Mouse (Mus musculus): ENCODE results near the gene Gng12. TPM values are rescaled to one million over a fixed set of nuclear protein-coding genes. Genes with fewer than 3 reads are reported as not detected.

Gene Gng12
- total RNA-seq, 2 experiments from 2014 or later = 55.2 to 59.3 TPM

DNA sequence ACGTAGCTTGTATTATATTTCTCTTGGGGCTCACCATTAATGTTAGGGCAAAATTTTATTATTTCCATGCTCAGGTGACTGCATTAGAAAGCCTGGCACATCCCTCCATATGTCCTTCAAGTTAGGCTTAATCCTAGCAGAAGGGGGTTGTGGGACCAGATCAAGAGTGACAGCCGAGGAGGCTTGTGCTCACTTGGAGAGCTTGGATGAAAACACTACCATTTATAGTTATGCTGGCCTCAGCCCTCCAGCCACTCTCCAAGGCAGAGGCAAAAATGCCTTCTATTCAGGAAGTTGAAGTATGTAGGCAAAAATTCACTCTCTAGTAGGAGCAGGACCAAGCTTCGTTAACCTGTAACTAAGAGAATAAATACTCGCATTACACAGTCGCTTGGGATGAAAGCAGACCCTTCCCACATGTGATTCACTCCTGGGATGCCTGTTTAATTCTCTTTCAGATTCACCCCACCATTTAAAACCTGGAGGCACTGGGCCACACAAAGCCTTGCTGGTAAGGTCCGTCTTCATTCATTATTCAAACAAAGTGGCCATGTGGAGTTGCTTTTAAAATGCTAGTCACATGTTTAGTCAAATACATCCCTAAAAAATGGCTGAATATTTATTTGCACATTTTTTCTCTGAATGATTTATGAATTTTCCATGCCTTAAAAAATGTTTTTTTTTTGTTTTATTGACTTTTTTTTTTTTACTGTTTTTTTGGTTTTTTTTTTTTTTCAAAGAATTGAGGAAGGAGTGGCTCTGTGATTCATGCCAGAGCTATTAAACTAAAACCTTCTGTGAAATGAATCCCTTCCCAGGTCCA, 47.4 kb downstream of the Gng12 start:
- TF ChIP-seq CTCF (IDR thresholded peaks at IDR 0.05) = no peak
- Histone ChIP-seq H3K4me3 (no peak overlapping the region), H3K27ac (no peak overlapping the region)
- DNase-seq (ENCODE audit: extremely low spot score in 1 of 2, low spot score in 2 of 2) = no peak
- intact Hi-C loops (cut with DNase I) = no loop called here

DNA sequence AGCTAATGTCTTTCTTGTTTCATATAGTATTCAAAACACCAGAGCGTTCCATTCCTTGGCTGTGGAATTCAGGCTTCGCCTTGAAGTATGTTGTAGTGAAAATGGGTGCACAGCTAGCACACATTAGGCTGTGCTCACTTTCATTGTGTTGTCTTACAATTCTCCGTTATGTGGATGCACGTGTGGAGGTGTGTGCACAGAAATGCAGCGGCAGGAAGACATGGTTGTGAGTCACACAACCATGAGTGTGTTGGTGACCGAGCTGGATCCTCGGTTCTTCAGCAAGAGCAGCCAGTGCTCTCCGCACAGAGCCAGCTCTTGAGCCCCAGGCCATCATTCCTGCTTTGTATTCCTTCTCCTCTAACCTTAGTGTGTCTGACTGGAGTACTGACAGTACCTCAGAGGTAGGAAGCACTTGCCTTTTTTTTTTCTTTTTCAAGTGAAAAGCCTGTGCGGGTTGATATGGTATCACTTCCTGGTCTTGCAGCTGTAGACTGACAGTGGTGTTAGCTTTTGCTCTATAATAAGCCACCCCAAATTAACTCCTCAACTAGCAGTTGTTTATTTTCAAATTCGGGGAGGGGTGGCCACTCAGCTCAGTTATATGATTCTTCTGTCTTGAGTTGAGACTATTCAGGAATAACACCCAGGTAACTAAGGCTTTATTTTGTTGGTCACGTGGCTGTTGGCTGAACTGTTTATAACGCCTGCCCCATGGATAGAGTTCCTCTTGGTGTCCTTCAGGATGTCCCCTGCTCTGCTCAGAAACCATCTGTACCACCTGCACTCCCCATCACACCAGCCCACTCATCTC, 48.2 kb downstream of the Gng12 start:
- intact Hi-C loops (cut with DNase I) = no loop called here
- no peak for TF ChIP-seq CTCF (IDR thresholded peaks at IDR 0.05)
- Histone ChIP-seq H3K27ac (no peak overlapping the region), H3K4me3 (no peak overlapping the region)
- DNase-seq (ENCODE audit: extremely low spot score in 1 of 2, low spot score in 2 of 2) = no peak

DNA sequence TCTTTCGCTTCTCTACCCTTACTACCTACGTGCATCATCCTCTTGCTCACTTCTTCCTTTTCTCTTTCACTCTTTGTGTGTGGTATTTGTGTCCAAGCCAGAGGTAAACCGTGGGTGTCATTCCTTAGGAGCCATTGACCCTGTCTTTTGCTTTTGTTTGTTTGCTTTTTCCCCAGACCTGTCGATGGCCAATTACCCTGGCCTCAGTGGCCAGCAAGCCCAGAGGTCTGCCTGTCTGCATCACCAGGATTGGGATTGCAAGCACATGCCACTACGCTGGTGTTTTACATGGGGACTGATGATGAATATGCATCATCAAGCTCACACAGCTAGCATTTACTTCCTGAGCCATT, 48.8 kb downstream of the Gng12 start:
- H3K27ac ChIP-seq = no peak overlapping the region
- TF ChIP-seq CTCF (IDR thresholded peaks at IDR 0.05) = no peak
- DNase-seq (ENCODE audit: extremely low spot score in 1 of 2, low spot score in 2 of 2) = no peak
- H3K4me3 ChIP-seq = no peak overlapping the region
- intact Hi-C loops (cut with DNase I) = no loop called here

DNA sequence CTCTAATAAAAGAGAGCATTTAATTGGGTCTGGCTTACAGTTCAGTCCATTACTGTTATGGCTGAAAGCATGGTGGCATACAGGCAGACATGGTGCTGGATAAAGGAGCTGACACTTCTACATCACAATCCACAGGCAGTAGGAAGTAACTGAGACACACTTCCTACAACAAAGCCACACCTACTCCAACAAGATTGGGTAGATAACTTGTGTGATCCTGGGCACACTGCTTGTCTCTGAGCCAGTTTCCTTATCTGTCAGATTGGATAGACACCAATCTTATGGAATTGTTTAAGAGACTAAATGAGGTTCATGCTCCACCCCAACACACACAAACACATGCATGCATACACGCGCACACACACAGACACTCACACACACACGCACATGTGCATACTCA, 51.9 kb downstream of the Gng12 start:
- intact Hi-C loops (cut with DNase I) = no loop called here
- H3K27ac ChIP-seq = no peak overlapping the region
- no peak for TF ChIP-seq CTCF (IDR thresholded peaks at IDR 0.05)
- DNase-seq (ENCODE audit: extremely low spot score in 1 of 2, low spot score in 2 of 2) = no peak
- H3K4me3 ChIP-seq = no peak overlapping the region

DNA sequence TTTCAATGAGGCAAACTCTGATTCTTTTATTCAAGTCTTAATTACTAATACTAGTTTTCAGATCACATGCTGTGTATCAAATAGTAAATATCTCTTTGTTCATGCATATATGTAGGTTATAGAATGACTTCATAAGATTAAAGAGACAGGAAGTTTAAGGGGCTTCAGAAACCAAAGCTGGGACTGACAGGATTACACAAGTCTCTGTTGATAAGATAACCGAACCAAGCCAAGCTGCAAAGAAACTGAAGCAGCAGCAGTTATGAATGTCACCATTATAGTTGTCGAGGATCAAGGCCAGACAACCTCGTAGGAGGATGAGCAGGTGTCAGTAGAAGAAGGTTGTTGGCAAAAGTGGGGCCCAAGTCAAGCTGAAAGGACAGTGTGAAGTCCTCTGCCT, 52.7 kb downstream of the Gng12 start:
- no peak for DNase-seq (ENCODE audit: extremely low spot score in 1 of 2, low spot score in 2 of 2)
- H3K27ac ChIP-seq = no peak overlapping the region
- no peak for TF ChIP-seq CTCF (IDR thresholded peaks at IDR 0.05)
- intact Hi-C loops (cut with DNase I) = no loop called here
- no peak overlapping the region for H3K4me3 ChIP-seq

DNA sequence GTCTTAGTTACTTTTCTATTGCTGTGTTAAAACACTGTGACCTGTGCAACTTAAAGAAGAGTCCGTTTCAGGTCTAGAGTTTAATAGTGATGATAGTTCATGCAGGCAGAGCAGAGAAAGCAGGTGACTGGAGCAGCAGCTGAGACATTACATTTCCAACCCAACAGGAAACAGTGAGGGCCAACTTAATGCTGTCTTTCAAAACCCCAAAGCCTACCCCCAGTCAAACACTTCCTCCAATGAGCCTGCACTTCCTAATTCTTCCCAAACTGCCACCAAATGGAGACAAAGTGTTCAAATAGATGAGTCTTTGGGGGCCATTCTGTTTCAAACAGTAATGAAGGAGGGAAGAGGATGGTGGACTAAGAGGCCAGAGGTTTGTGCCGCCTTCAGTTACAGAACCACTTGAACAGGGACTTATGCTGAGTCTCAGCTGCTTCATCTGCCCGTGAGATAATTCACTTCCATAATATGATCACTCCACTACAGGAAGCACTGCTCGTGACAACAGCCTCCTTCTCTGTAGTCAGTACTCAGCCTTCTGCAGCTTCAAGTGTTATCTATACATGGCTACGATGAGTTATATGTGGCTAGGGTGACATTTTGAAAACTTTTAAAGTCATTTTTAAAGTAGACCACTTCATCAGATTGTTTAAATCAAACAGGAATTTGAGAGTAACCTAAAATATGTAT, 55.7 kb downstream of the Gng12 start:
- no peak overlapping the region for H3K4me3 ChIP-seq
- no peak overlapping the region for H3K27ac ChIP-seq
- intact Hi-C loops (cut with DNase I) = no loop called here
- no peak for DNase-seq (ENCODE audit: extremely low spot score in 1 of 2, low spot score in 2 of 2)
- no peak for TF ChIP-seq CTCF (IDR thresholded peaks at IDR 0.05)

DNA sequence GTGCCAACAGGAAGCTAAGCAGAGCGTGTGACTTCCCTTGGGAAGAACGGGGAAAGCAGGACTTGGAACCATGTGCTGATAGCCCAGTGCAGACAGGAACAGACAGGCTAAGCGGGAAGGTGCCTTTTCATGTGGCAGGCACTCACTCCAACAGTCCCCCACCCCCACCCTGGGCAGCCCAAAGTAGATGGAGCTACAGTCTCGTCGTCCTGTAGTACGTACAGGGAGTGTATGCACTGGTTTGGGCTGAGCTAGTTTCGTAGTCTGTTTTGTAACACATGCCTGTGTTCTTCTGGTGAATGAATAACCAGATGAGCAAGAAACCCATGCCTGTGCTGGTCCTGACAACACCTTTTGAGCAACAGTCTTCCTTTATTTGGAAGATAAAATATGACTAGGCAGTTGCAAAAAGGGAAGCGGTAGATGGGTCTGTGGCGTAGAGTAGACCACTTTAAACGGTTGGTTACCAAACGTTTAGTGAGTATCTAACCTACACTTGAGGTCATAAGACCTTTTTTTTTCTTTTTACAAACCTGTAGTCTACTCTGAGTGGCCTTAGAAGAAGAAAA, 57.8 kb downstream of the Gng12 start:
- intact Hi-C loops (cut with DNase I) = loop anchor here (2.0 kb wide), 1 partner anchor 113 kb away; no protein-coding TSS in a partner anchor
- DNase-seq (ENCODE audit: extremely low spot score in 1 of 2, low spot score in 2 of 2) = no peak
- H3K4me3 ChIP-seq = no peak overlapping the region
- TF ChIP-seq CTCF (IDR thresholded peaks at IDR 0.05) = no peak
- H3K27ac ChIP-seq = no peak overlapping the region

DNA sequence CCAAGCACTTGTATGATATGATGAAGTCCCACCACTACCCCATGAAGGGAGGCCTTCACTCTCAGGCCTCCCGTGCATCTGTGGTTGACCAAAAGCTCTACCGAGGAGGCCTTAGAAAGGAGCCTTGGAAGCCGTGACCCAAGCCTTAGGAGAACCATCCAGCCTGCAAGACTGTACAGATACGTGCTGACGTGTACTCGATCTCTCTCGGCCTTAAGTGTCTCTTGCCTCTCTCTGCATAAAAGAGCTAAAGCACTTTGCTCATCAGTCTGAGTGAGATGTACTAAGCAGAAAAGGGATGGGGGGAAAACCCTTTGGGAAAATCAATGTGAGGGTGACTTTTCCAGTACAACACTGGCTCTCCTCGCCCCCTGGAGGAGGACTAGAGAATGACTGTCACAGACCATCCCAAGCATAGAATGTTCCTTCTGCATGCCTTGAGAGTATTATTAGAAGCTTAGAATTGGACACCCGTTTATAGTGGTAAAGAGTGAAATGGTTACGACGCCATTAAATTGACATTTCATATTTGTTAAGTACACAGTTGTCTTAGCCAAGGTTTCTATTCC, 59.0 kb downstream of the Gng12 start:
- DNase-seq (ENCODE audit: extremely low spot score in 1 of 2, low spot score in 2 of 2) = no peak
- Histone ChIP-seq H3K27ac (no peak overlapping the region), H3K4me3 (no peak overlapping the region)
- intact Hi-C loops (cut with DNase I) = loop anchor here (2.0 kb wide), 1 partner anchor 114 kb away; no protein-coding TSS in a partner anchor
- TF ChIP-seq CTCF (IDR thresholded peaks at IDR 0.05) = peak; percentile 71

DNA sequence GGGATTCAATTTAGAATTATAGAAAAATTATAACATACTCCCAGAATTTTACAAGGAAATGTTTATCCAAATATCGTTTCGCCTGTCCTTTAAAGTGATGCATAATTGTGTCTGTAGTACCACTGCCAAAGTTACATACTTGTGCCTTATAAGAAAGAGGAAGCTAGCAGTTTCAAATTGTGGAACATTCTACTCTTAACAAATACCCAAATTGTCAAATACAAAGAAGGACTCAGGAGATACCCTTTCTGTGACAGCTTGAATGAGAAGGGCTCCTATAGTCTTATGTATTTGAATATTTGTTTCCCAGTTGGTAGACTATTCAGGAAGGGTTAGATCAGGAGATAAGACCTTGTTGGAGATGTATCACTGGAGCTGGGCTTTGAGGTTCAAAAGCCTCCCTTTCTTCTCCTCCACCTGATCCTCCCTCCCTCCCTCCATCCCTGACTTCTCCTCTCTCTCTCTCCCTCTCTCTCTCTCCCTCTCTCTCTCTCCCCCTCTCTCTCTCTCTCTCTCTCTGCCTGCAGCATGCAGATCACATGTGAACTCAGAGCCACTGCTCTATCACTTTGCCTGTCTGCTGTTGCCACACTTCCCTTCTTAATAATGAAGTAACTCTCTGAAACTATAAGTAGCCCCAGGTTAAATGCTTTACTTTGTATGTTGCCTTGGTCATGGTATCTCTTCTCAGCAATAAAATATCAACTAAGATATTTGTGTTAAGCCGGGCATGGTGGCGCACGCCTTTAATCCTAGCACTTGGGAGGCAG, 62.5 kb downstream of the Gng12 start:
- intact Hi-C loops (cut with DNase I) = no loop called here
- Histone ChIP-seq H3K4me3 (no peak overlapping the region), H3K27ac (no peak overlapping the region)
- no peak for TF ChIP-seq CTCF (IDR thresholded peaks at IDR 0.05)
- no peak for DNase-seq (ENCODE audit: extremely low spot score in 1 of 2, low spot score in 2 of 2)

DNA sequence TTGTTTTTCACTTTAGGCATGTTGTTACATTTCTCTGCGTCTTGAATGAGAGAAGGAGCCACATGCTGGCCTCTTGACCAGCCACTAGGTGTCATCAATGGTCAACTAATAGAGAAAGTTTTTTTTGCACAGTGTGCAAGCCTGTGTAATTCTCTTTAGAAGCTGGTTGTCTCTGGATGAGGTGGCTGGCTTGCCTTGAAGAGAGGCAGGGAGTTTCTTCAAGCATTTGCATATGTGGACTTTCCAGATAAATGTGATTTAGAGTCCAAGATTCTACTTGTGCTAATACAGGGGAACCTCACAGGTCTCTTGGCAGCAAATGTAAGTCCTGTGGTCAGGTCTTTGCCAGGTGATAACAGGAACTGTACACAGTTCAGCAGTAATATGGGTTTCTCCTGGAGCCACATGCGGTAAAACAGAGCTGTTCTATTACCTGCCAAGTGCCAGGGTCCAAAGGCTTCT, 66.4 kb downstream of the Gng12 start:
- TF ChIP-seq CTCF (IDR thresholded peaks at IDR 0.05) = peak; percentile 86
- no peak overlapping the region for H3K27ac ChIP-seq
- DNase-seq (ENCODE audit: extremely low spot score in 1 of 2, low spot score in 2 of 2) = peak; percentile 22 to 23
- intact Hi-C loops (cut with DNase I) = loop anchor here (1.0 to 5.0 kb wide), 4 partner anchors 74 to 355 kb away; partner anchors contain the start of gene Gadd45a
- H3K4me3 ChIP-seq = no peak overlapping the region
